Mouse (Mus musculus) neural tube, embryonic 12.5 days (tissue): ENCODE data around the gene Cep19. TPM values are rescaled to one million over a fixed set of nuclear protein-coding genes. Genes with fewer than 3 reads are reported as not detected.

ENCODE experiments used
- ATAC-seq: fragments of 200-750 bp; cut with Nextera tagmentation; 2 replicates; pipeline ENCODE4 v1.8.0; 2017; ENCODE audit warnings: low read depth, mild to moderate bottlenecking, moderate TSS enrichment, moderate library complexity; ENCODE audit not compliant: low FRiP score
- H3K27ac ChIP-seq: fragments of 300-500 bp; sonication (generic); 2 replicates; pipeline ENCODE4 v1.5.1; 2016
- H3K27me3 ChIP-seq: fragments of 300-500 bp; sonication (generic); replicated peaks from 2 replicates; pipeline ENCODE4 v1.6.1; 2016; ENCODE audit warnings: mild to moderate bottlenecking
- H3K36me3 ChIP-seq: fragments of 300-500 bp; sonication (generic); 2 replicates; pipeline ENCODE4 v1.6.1; 2016; ENCODE audit warnings: mild to moderate bottlenecking
- H3K4me1 ChIP-seq: fragments of 300-500 bp; sonication (generic); 2 replicates; pipeline ENCODE4 v1.6.1; 2016
- H3K4me2 ChIP-seq: fragments of 300-500 bp; sonication (generic); replicated peaks from 2 replicates; pipeline ENCODE4 v1.6.1; 2016; ENCODE audit warnings: mild to moderate bottlenecking
- H3K4me3 ChIP-seq: fragments of 300-500 bp; sonication (generic); 2 replicates; pipeline ENCODE4 v1.5.1; 2016
- H3K9ac ChIP-seq: fragments of 300-500 bp; sonication (generic); 2 replicates; pipeline ENCODE4 v1.6.1; 2016; ENCODE audit warnings: mild to moderate bottlenecking
- H3K9me3 ChIP-seq: fragments of 300-500 bp; sonication (generic); 2 replicates; pipeline ENCODE4 v1.6.1; 2016; ENCODE audit warnings: mild to moderate bottlenecking
- WGBS: fragments of 180-500 bp; shearing (Covaris S2); methylation state at CpG from one replicate; pipeline ENCODE4 v1.1.7; 2016; 5-methylcytosine and 5-hydroxymethylcytosine counted together
- polyA plus RNA-seq: library from polyadenylated mRNA; unstranded; fragments of >200 nt; fragmentation: Nextera tagmentation; extraction: Ambion mirVana; gene quantifications from 2 replicates; pipeline ENCODE4 v1.2.1, GENCODE M21; 2016

Gene Cep19
- polyA plus RNA-seq, 1 experiment from 2014 or later, result 45.7 TPM

- no peak overlapping the region for H3K4me2 ChIP-seq
- peaks cover 25% of the 10 kb centered on the region for H3K36me3 ChIP-seq
- no peaks in the 10 kb centered on the region for H3K9me3 ChIP-seq
- no peaks in the 10 kb centered on the region for H3K27me3 ChIP-seq
- no peak overlapping the region for H3K27ac ChIP-seq
- no peak overlapping the region for H3K9ac ChIP-seq
- no peak overlapping the region for H3K4me3 ChIP-seq
- ATAC-seq, result no peak
- no peaks in the 10 kb centered on the region for H3K4me1 ChIP-seq
- WGBS, result 84% methylated on average over 15 of the region's 15 CpGs
Measured at GRCm38 (mm10) chr16:32110951-32111699, 11.5 kb downstream of the Cep19 start.

GRCm38 (mm10) chr16:32113541-32114218 is 14.1 kb downstream of the Cep19 start:
- Histone ChIP-seq H3K27ac (no peak overlapping the region), H3K9ac (no peak overlapping the region), H3K4me1 (no peaks in the 10 kb centered on the region), H3K36me3 (peaks cover 10% of the 10 kb centered on the region), H3K4me3 (no peak overlapping the region), H3K4me2 (no peak overlapping the region), H3K9me3 (no peaks in the 10 kb centered on the region), H3K27me3 (no peaks in the 10 kb centered on the region)
- ATAC-seq, result no peak
- 74% methylated on average over 23 of the region's 23 CpGs for WGBS

GRCm38 (mm10) chr16:32114406-32114805 is 14.8 kb downstream of the Cep19 start:
- no peak overlapping the region for H3K9ac ChIP-seq
- no peak overlapping the region for H3K4me2 ChIP-seq
- H3K36me3 ChIP-seq, result peaks cover 7% of the 10 kb centered on the region; the same call in 1 of the 2 replicates
- no peaks in the 10 kb centered on the region for H3K4me1 ChIP-seq
- ATAC-seq, result no peak
- no peaks in the 10 kb centered on the region for H3K27me3 ChIP-seq
- 87% methylated on average over 10 of the region's 10 CpGs for WGBS
- no peak overlapping the region for H3K27ac ChIP-seq
- no peaks in the 10 kb centered on the region for H3K9me3 ChIP-seq
- no peak overlapping the region for H3K4me3 ChIP-seq

GRCm38 (mm10) chr16:32114968-32115695 is 15.5 kb downstream of the Cep19 start:
- no peak overlapping the region for H3K4me3 ChIP-seq
- H3K9ac ChIP-seq, result no peak overlapping the region
- ATAC-seq, result no peak
- H3K4me2 ChIP-seq, result no peak overlapping the region
- no peaks in the 10 kb centered on the region for H3K9me3 ChIP-seq
- no peaks in the 10 kb centered on the region for H3K4me1 ChIP-seq
- no peaks in the 10 kb centered on the region for H3K27me3 ChIP-seq
- H3K36me3 ChIP-seq, result peaks cover 7% of the 10 kb centered on the region; the same call in 1 of the 2 replicates
- no peak overlapping the region for H3K27ac ChIP-seq
- 23% methylated on average over 15 of the region's 15 CpGs for WGBS

GRCm38 (mm10) chr16:32115781-32116180 is 16.2 kb downstream of the Cep19 start:
- Histone ChIP-seq H3K9me3 (no peaks in the 10 kb centered on the region), H3K27me3 (no peaks in the 10 kb centered on the region), H3K36me3 (0 out of 2 replicates have a peak, but pooled peaks cover under 1% of the 10 kb centered on the region), H3K27ac (no peak overlapping the region), H3K4me3 (no peak overlapping the region), H3K9ac (no peak overlapping the region), H3K4me1 (no peaks in the 10 kb centered on the region), H3K4me2 (no peak overlapping the region)
- no peak for ATAC-seq
- 69% methylated on average over 6 of the region's 6 CpGs for WGBS

GRCm38 (mm10) chr16:32116186-32116585 is 16.6 kb downstream of the Cep19 start:
- Histone ChIP-seq H3K27ac (no peak overlapping the region), H3K36me3 (no peaks in the 10 kb centered on the region), H3K4me2 (no peak overlapping the region), H3K4me3 (no peak overlapping the region), H3K4me1 (no peaks in the 10 kb centered on the region), H3K9ac (no peak overlapping the region), H3K27me3 (no peaks in the 10 kb centered on the region), H3K9me3 (no peaks in the 10 kb centered on the region)
- ATAC-seq, result no peak
- 54% methylated on average over 5 of the region's 5 CpGs for WGBS

GRCm38 (mm10) chr16:32120454-32120853 is 20.9 kb downstream of the Cep19 start:
- Histone ChIP-seq H3K9ac (no peak overlapping the region), H3K4me1 (no peaks in the 10 kb centered on the region), H3K9me3 (no peaks in the 10 kb centered on the region), H3K27me3 (no peaks in the 10 kb centered on the region), H3K4me2 (no peak overlapping the region), H3K27ac (no peak overlapping the region), H3K4me3 (no peak overlapping the region), H3K36me3 (no peaks in the 10 kb centered on the region)
- 72% methylated on average over 3 of the region's 3 CpGs for WGBS
- ATAC-seq, result no peak

GRCm38 (mm10) chr16:32124020-32124419 is 24.4 kb downstream of the Cep19 start:
- Histone ChIP-seq H3K4me2 (no peak overlapping the region), H3K4me3 (no peak overlapping the region), H3K27ac (no peak overlapping the region), H3K27me3 (no peaks in the 10 kb centered on the region), H3K9ac (no peak overlapping the region), H3K9me3 (no peaks in the 10 kb centered on the region), H3K36me3 (no peaks in the 10 kb centered on the region), H3K4me1 (no peaks in the 10 kb centered on the region)
- 93% methylated on average over 7 of the region's 7 CpGs for WGBS
- no peak for ATAC-seq

- Histone ChIP-seq H3K4me2 (no peak overlapping the region), H3K27ac (no peak overlapping the region), H3K9ac (no peak overlapping the region), H3K27me3 (no peaks in the 10 kb centered on the region), H3K36me3 (no peaks in the 10 kb centered on the region), H3K4me3 (no peak overlapping the region), H3K9me3 (no peaks in the 10 kb centered on the region), H3K4me1 (no peaks in the 10 kb centered on the region)
- no peak for ATAC-seq
- WGBS, result 78% methylated on average over 17 of the region's 17 CpGs
Measured at GRCm38 (mm10) chr16:32124444-32125335, 25.1 kb downstream of the Cep19 start.

GRCm38 (mm10) chr16:32125364-32125763 is 25.8 kb downstream of the Cep19 start:
- 88% methylated on average over 3 of the region's 3 CpGs for WGBS
- H3K4me3 ChIP-seq, result no peak overlapping the region
- no peak overlapping the region for H3K27ac ChIP-seq
- ATAC-seq, result no peak
- H3K9ac ChIP-seq, result no peak overlapping the region
- H3K27me3 ChIP-seq, result no peaks in the 10 kb centered on the region
- H3K4me2 ChIP-seq, result no peak overlapping the region
- H3K4me1 ChIP-seq, result no peaks in the 10 kb centered on the region
- H3K36me3 ChIP-seq, result no peaks in the 10 kb centered on the region
- no peaks in the 10 kb centered on the region for H3K9me3 ChIP-seq

GRCm38 (mm10) chr16:32127046-32127445 is 27.4 kb downstream of the Cep19 start:
- 93% methylated on average over 4 of the region's 4 CpGs for WGBS
- Histone ChIP-seq H3K4me3 (no peak overlapping the region), H3K36me3 (no peaks in the 10 kb centered on the region), H3K4me2 (no peak overlapping the region), H3K27me3 (no peaks in the 10 kb centered on the region), H3K9me3 (no peaks in the 10 kb centered on the region), H3K4me1 (no peaks in the 10 kb centered on the region), H3K27ac (no peak overlapping the region), H3K9ac (no peak overlapping the region)
- no peak for ATAC-seq
